Mouse (Mus musculus) lung, adult 2 months (tissue): Measurements from ENCODE around the gene 1500009C09Rik.
"Not testable (repeated sequence)": the region's sequence is repeated elsewhere in the genome, so short reads cannot be mapped to it uniquely, and the experiment has no call there.

Source experiments
- CTCF ChIP-seq: fragments of 200-500 bp; IDR thresholded peaks from 2 replicates; pipeline ENCODE4 v1.5.1; 2011; ENCODE audit warnings: mild to moderate bottlenecking, low read length, control low read depth; ENCODE audit not compliant: insufficient read depth
- POLR2A ChIP-seq: fragments of 200-500 bp; IDR thresholded peaks from 2 replicates; pipeline ENCODE4 v1.6.1; 2011; ENCODE audit warnings: low read depth, mild to moderate bottlenecking, control low read depth, low read length, borderline replicate concordance; ENCODE audit errors: extremely low read depth

- not testable (repeated sequence) for TF ChIP-seq POLR2A, CTCF
These were observed 7.4 kb upstream of the 1500009C09Rik start for GRCm38 (mm10) chr15:82244805-82245161.
